In genomic region chr15:97458748-97459221, GRCm38 (mm10) we compare ENCODE assay signal across 9 mouse cellular contexts.
DNase-seq lines count a peak whose midpoint lies in the region; ATAC-seq and TF ChIP-seq lines count a peak whose summit lies in the region.
"Had no signal": no experiment of that assay in that cellular context is flagged by ENCODE, and none has a peak within 500 bp of the region (broad histone marks: within the 10 kb centered on the region; RNA-seq: fewer than 3 reads in every experiment).

No protein-coding gene starts in this region.

- no peak overlapping the region for H3K4me3 ChIP-seq in hindbrain, embryonic 12.5 days
- no peak overlapping the region for H3K4me3 ChIP-seq in hindbrain, embryonic 11.5 days (ENCODE audit: low read depth, low read length)
- H3K4me3 ChIP-seq in E14TG2a.4 (replicated peaks; ENCODE audit: low read length), result peak overlapping the region; percentile 46; the same call in 1 of the 2 replicates

- H3K36me3 ChIP-seq in hindbrain, embryonic 12.5 days, result no peaks in the 10 kb centered on the region
- H3K36me3 ChIP-seq in hindbrain, embryonic 11.5 days (ENCODE audit: control insufficient read depth, insufficient read depth, low read length), result no peaks in the 10 kb centered on the region
- H3K36me3 ChIP-seq in E14TG2a.4 (ENCODE audit: insufficient read depth, low read length), result no peaks in the 10 kb centered on the region

- no peak for TF ChIP-seq CTCF in E14TG2a.4 (conservative IDR thresholded peaks at IDR 0.05; ENCODE audit: low read length)

- ATAC-seq in hindbrain, embryonic 12.5 days (ENCODE audit: low FRiP score), result no peak
- ATAC-seq in hindbrain, embryonic 11.5 days (ENCODE audit: low FRiP score), result no peak

- 69% methylated on average over 11 of the region's 11 CpGs for WGBS in hindbrain, embryonic 12.5 days
- 64% methylated on average over 11 of the region's 11 CpGs for WGBS in hindbrain, embryonic 11.5 days

- intact Hi-C loops in left cerebral cortex, postnatal 14 days (cut with DNase I), result no loop called here

- H3K4me2 ChIP-seq in hindbrain, embryonic 12.5 days (replicated peaks), result peak overlapping the region; percentile 27
- no peak overlapping the region for H3K4me2 ChIP-seq in hindbrain, embryonic 11.5 days (replicated peaks; ENCODE audit: low read depth, low read length)

- H3K27ac ChIP-seq in hindbrain, embryonic 12.5 days, result no peak overlapping the region
- no peak overlapping the region for H3K27ac ChIP-seq in hindbrain, embryonic 11.5 days (ENCODE audit: low read depth, low read length)

- no peaks in the 10 kb centered on the region for H3K4me1 ChIP-seq in hindbrain, embryonic 12.5 days
- no peaks in the 10 kb centered on the region for H3K4me1 ChIP-seq in hindbrain, embryonic 11.5 days (replicated peaks; ENCODE audit: control insufficient read depth, insufficient read depth, low read length)
- H3K4me1 ChIP-seq in E14TG2a.4 (replicated peaks; ENCODE audit: low read depth, low read length), result peaks cover 23% of the 10 kb centered on the region

- DNase-seq in hindbrain, embryonic 11.5 days (ENCODE audit: low spot score), result no peak
- DNase-seq in induced T-regulatory cell, adult 2 months (ENCODE audit: low read depth), result peak; percentile 92
- peak; percentile 86 to 92 for DNase-seq in spleen, postnatal 36 days (ENCODE audit: low spot score in 2 of 2)
- DNase-seq in ovary, adult 18-20 months (ENCODE audit: low spot score), result no peak
- no peak for DNase-seq in urinary bladder, postnatal 14 days (ENCODE audit: low spot score)
- no peak for DNase-seq in left cerebral cortex, postnatal 14 days (ENCODE audit: low spot score in 2 of 2)
- DNase-seq: right cerebral cortex, postnatal 14 days had no signal

- no peaks in the 10 kb centered on the region for H3K27me3 ChIP-seq in hindbrain, embryonic 12.5 days
- no peaks in the 10 kb centered on the region for H3K27me3 ChIP-seq in hindbrain, embryonic 11.5 days (ENCODE audit: control insufficient read depth, insufficient read depth, low read length)
- H3K27me3 ChIP-seq in E14TG2a.4 (ENCODE audit: insufficient read depth, low read length), result no peaks in the 10 kb centered on the region

- H3K9ac ChIP-seq in hindbrain, embryonic 12.5 days, result no peak overlapping the region
- no peak overlapping the region for H3K9ac ChIP-seq in hindbrain, embryonic 11.5 days (ENCODE audit: low read depth, low read length)

- no peaks in the 10 kb centered on the region for H3K9me3 ChIP-seq in hindbrain, embryonic 12.5 days (replicated peaks)
- H3K9me3 ChIP-seq in hindbrain, embryonic 11.5 days (ENCODE audit: control insufficient read depth, low read length), result no peaks in the 10 kb centered on the region
- no peaks in the 10 kb centered on the region for H3K9me3 ChIP-seq in E14TG2a.4 (ENCODE audit: low read length)

Comparison
In these comparisons a context has a peak if more than half of its experiments do, and no peak if none do; other contexts are left out.
1. DNase-seq: peak in induced T-regulatory cell, adult 2 months (single experiment) and spleen, postnatal 36 days (2 of 2); none in hindbrain, embryonic 11.5 days (single experiment), ovary, adult 18-20 months (single experiment), urinary bladder, postnatal 14 days (single experiment) and left cerebral cortex, postnatal 14 days (0 of 2).